Mouse (Mus musculus) midbrain, embryonic 11.5 days (tissue): Measurements from ENCODE around the gene Acoxl. TPM values are rescaled to one million over a fixed set of nuclear protein-coding genes. Genes with fewer than 3 reads are reported as not detected.

Experiments used
- ATAC-seq: fragments of 200-750 bp; cut with Nextera tagmentation; 2 replicates; pipeline ENCODE4 v1.8.0; 2017; ENCODE audit warnings: moderate TSS enrichment, moderate library complexity; ENCODE audit not compliant: low FRiP score
- DNase-seq: peaks from one replicate; pipeline ENCODE4 v3.0.0; 2015; ENCODE audit warnings: low spot score; ENCODE audit errors: missing footprints
- H3K27ac ChIP-seq: fragments of 300-500 bp; sonication (generic); 2 replicates; pipeline ENCODE4 v1.5.1; 2014; ENCODE audit warnings: low read depth, low read length
- H3K27me3 ChIP-seq: fragments of 300-500 bp; sonication (generic); 2 replicates; pipeline ENCODE4 v1.6.1; 2014; ENCODE audit warnings: mild to moderate bottlenecking, low read length, moderate library complexity, mixed read lengths; ENCODE audit not compliant: control insufficient read depth, insufficient read depth
- H3K36me3 ChIP-seq: fragments of 300-500 bp; sonication (generic); 2 replicates; pipeline ENCODE4 v1.6.1; 2014; ENCODE audit warnings: mild to moderate bottlenecking, low read length, moderate library complexity, mixed read lengths; ENCODE audit not compliant: control insufficient read depth, insufficient read depth
- H3K4me1 ChIP-seq: fragments of 300-500 bp; sonication (generic); 2 replicates; pipeline ENCODE4 v1.6.1; 2014; ENCODE audit warnings: low read length; ENCODE audit not compliant: control insufficient read depth, insufficient read depth
- H3K4me2 ChIP-seq: fragments of 300-500 bp; sonication (generic); 2 replicates; pipeline ENCODE4 v1.6.1; 2014; ENCODE audit warnings: mild to moderate bottlenecking, moderate library complexity
- H3K4me3 ChIP-seq: fragments of 300-500 bp; sonication (generic); 2 replicates; pipeline ENCODE4 v1.5.1; 2014; ENCODE audit warnings: low read depth, low read length
- H3K9ac ChIP-seq: fragments of 300-500 bp; sonication (generic); 2 replicates; pipeline ENCODE4 v1.6.1; 2014; ENCODE audit warnings: low read length
- H3K9me3 ChIP-seq: fragments of 300-500 bp; sonication (generic); 2 replicates; pipeline ENCODE4 v1.6.1; 2016; ENCODE audit warnings: low read length; ENCODE audit not compliant: control insufficient read depth
- WGBS: fragments of 180-500 bp; shearing (Covaris S2); extraction: QIAGEN DNeasy Blood & Tissue Kit; methylation state at CpG from one replicate; pipeline ENCODE4 v1.1.7; 2014; 5-methylcytosine and 5-hydroxymethylcytosine counted together
- polyA plus RNA-seq: library from polyadenylated mRNA; unstranded; fragments of >200 nt; fragmentation: Nextera tagmentation; extraction: Ambion mirVana; gene quantifications from 2 replicates; pipeline ENCODE4 v1.2.1, GENCODE M21; 2014

The Acoxl gene
- polyA plus RNA-seq, 1 experiment from 2014 or later, result 0.18 TPM

GRCm38 (mm10) chr2:128136769-128137433 lies 298.2 kb downstream of the Acoxl start:
- peaks cover 6% of the 10 kb centered on the region for H3K36me3 ChIP-seq

GRCm38 (mm10) chr2:128137480-128138276 lies 299.0 kb downstream of the Acoxl start:
- no peak for DNase-seq
- H3K4me3 ChIP-seq, result no peak overlapping the region
- WGBS, result 84% methylated on average over 22 of the region's 22 CpGs

More at GRCm38 (mm10) chr2:128136769-128137433, 298.2 kb downstream of the Acoxl start:
- Histone ChIP-seq H3K9me3 (no peaks in the 10 kb centered on the region), H3K9ac (no peak overlapping the region), H3K4me1 (peaks cover 3% of the 10 kb centered on the region; the same call in 1 of the 2 replicates), H3K4me2 (no peak overlapping the region), H3K27me3 (no peaks in the 10 kb centered on the region), H3K4me3 (no peak overlapping the region), H3K27ac (no peak overlapping the region)
- no peak for ATAC-seq
- 89% methylated on average over 16 of the region's 16 CpGs for WGBS
- no peak for DNase-seq

GRCm38 (mm10) chr2:128138924-128139323 lies 300.2 kb downstream of the Acoxl start:
- ATAC-seq, result no peak
- DNase-seq, result no peak
- Histone ChIP-seq H3K4me3 (no peak overlapping the region), H3K4me1 (peaks cover 3% of the 10 kb centered on the region; the same call in 1 of the 2 replicates), H3K9me3 (no peaks in the 10 kb centered on the region), H3K27me3 (no peaks in the 10 kb centered on the region), H3K9ac (no peak overlapping the region), H3K4me2 (no peak overlapping the region), H3K27ac (no peak overlapping the region), H3K36me3 (peaks cover 8% of the 10 kb centered on the region)
- WGBS, result 84% methylated on average over 8 of the region's 8 CpGs

More at GRCm38 (mm10) chr2:128137480-128138276, 299.0 kb downstream of the Acoxl start:
- Histone ChIP-seq H3K9ac (no peak overlapping the region), H3K4me2 (no peak overlapping the region), H3K9me3 (no peaks in the 10 kb centered on the region), H3K27me3 (no peaks in the 10 kb centered on the region), H3K4me1 (peaks cover 3% of the 10 kb centered on the region; the same call in 1 of the 2 replicates), H3K36me3 (peaks cover 6% of the 10 kb centered on the region), H3K27ac (no peak overlapping the region)
- ATAC-seq, result no peak

- no peak for ATAC-seq
- no peak for DNase-seq
- Histone ChIP-seq H3K36me3 (peaks cover 3% of the 10 kb centered on the region), H3K27ac (no peak overlapping the region), H3K9ac (no peak overlapping the region), H3K27me3 (no peaks in the 10 kb centered on the region), H3K4me3 (no peak overlapping the region), H3K4me1 (peaks cover 3% of the 10 kb centered on the region; the same call in 1 of the 2 replicates), H3K4me2 (no peak overlapping the region), H3K9me3 (no peaks in the 10 kb centered on the region)
- WGBS, result 70% methylated on average over 15 of the region's 15 CpGs
These were observed 301.1 kb downstream of the Acoxl start for GRCm38 (mm10) chr2:128139781-128140180.

- Histone ChIP-seq H3K9me3 (no peaks in the 10 kb centered on the region), H3K36me3 (peaks cover 3% of the 10 kb centered on the region), H3K27ac (no peak overlapping the region), H3K9ac (no peak overlapping the region), H3K4me3 (no peak overlapping the region), H3K4me1 (peaks cover 3% of the 10 kb centered on the region; the same call in 1 of the 2 replicates), H3K4me2 (no peak overlapping the region), H3K27me3 (no peaks in the 10 kb centered on the region)
- DNase-seq (no peak), ATAC-seq (no peak)
- WGBS, result 88% methylated on average over 3 of the region's 3 CpGs
These were observed 301.5 kb downstream of the Acoxl start for GRCm38 (mm10) chr2:128140183-128140582.

- Histone ChIP-seq H3K27ac (no peak overlapping the region), H3K27me3 (no peaks in the 10 kb centered on the region), H3K4me2 (no peak overlapping the region), H3K9ac (no peak overlapping the region), H3K4me3 (no peak overlapping the region), H3K4me1 (peaks cover 3% of the 10 kb centered on the region; the same call in 1 of the 2 replicates), H3K36me3 (peaks cover 3% of the 10 kb centered on the region), H3K9me3 (no peaks in the 10 kb centered on the region)
- ATAC-seq, result no peak
- no peak for DNase-seq
These were observed 305.3 kb downstream of the Acoxl start for GRCm38 (mm10) chr2:128143992-128144391.

GRCm38 (mm10) chr2:128145433-128145832 lies 306.8 kb downstream of the Acoxl start:
- WGBS, result 87% methylated on average over 3 of the region's 3 CpGs
- Histone ChIP-seq H3K27ac (no peak overlapping the region), H3K4me3 (no peak overlapping the region), H3K4me1 (no peaks in the 10 kb centered on the region), H3K9me3 (no peaks in the 10 kb centered on the region), H3K4me2 (no peak overlapping the region), H3K36me3 (peaks cover 3% of the 10 kb centered on the region; the same call in 1 of the 2 replicates), H3K27me3 (no peaks in the 10 kb centered on the region), H3K9ac (no peak overlapping the region)
- DNase-seq (no peak), ATAC-seq (no peak)

- no peaks in the 10 kb centered on the region; the same call in 1 of the 2 replicates for H3K36me3 ChIP-seq
- H3K4me1 ChIP-seq, result no peaks in the 10 kb centered on the region
- H3K9me3 ChIP-seq, result no peaks in the 10 kb centered on the region
- no peak for ATAC-seq
- H3K27me3 ChIP-seq, result no peaks in the 10 kb centered on the region
- H3K4me3 ChIP-seq, result no peak overlapping the region
- WGBS, result 85% methylated on average over 5 of the region's 5 CpGs
- no peak overlapping the region for H3K4me2 ChIP-seq
- no peak for DNase-seq
- no peak overlapping the region for H3K27ac ChIP-seq
- H3K9ac ChIP-seq, result no peak overlapping the region
These were observed 310.9 kb downstream of the Acoxl start for GRCm38 (mm10) chr2:128149596-128149995.

GRCm38 (mm10) chr2:128152211-128152610 lies 313.5 kb downstream of the Acoxl start:
- Histone ChIP-seq H3K9me3 (no peaks in the 10 kb centered on the region), H3K4me2 (no peak overlapping the region), H3K27ac (no peak overlapping the region), H3K9ac (no peak overlapping the region), H3K4me1 (0 out of 2 replicates have a peak, but pooled peaks cover 2% of the 10 kb centered on the region), H3K27me3 (no peaks in the 10 kb centered on the region), H3K4me3 (no peak overlapping the region), H3K36me3 (no peaks in the 10 kb centered on the region; the same call in 1 of the 2 replicates)
- DNase-seq, result no peak
- 91% methylated on average over 9 of the region's 9 CpGs for WGBS
- no peak for ATAC-seq
